Mouse (Mus musculus) embryonic facial prominence, embryonic 13.5 days (tissue): ENCODE results near the gene Tmprss5. TPM values are rescaled to one million over a fixed set of nuclear protein-coding genes. Genes with fewer than 3 reads are reported as not detected.

Experiments used
- ATAC-seq: fragments of 200-750 bp; cut with Nextera tagmentation; 2 replicates; pipeline ENCODE4 v1.8.0; 2017; ENCODE audit warnings: low read depth; ENCODE audit not compliant: insufficient number of reproducible peaks, insufficient read depth, low FRiP score, low TSS enrichment
- H3K27ac ChIP-seq: fragments of 300-500 bp; sonication (generic); 2 replicates; pipeline ENCODE4 v1.5.1; 2015; ENCODE audit warnings: moderate library complexity, mild to moderate bottlenecking, inconsistent platforms
- H3K27me3 ChIP-seq: fragments of 300-500 bp; sonication (generic); 2 replicates; pipeline ENCODE4 v1.6.1; 2015; ENCODE audit warnings: mild to moderate bottlenecking, inconsistent platforms
- H3K36me3 ChIP-seq: fragments of 300-500 bp; sonication (generic); 2 replicates; pipeline ENCODE4 v1.6.1; 2015; ENCODE audit warnings: mild to moderate bottlenecking, inconsistent platforms
- H3K4me1 ChIP-seq: fragments of 300-500 bp; sonication (generic); 2 replicates; pipeline ENCODE4 v1.6.1; 2015; ENCODE audit warnings: inconsistent platforms
- H3K4me2 ChIP-seq: fragments of 300-500 bp; sonication (generic); 2 replicates; pipeline ENCODE4 v1.6.1; 2015; ENCODE audit warnings: moderate library complexity, mild to moderate bottlenecking, inconsistent platforms
- H3K4me3 ChIP-seq: fragments of 300-500 bp; sonication (generic); 2 replicates; pipeline ENCODE4 v1.5.1; 2015; ENCODE audit warnings: mild to moderate bottlenecking, inconsistent platforms
- H3K9ac ChIP-seq: fragments of 300-500 bp; sonication (generic); 2 replicates; pipeline ENCODE4 v1.6.1; 2015; ENCODE audit warnings: mild to moderate bottlenecking, inconsistent platforms
- H3K9me3 ChIP-seq: fragments of 300-500 bp; sonication (generic); 2 replicates; pipeline ENCODE4 v1.6.1; 2016; ENCODE audit warnings: inconsistent platforms
- WGBS: fragments of 180-500 bp; shearing (Covaris S2); methylation state at CpG from one replicate; pipeline ENCODE4 v1.1.7; 2015; ENCODE audit warnings: mixed read lengths; 5-methylcytosine and 5-hydroxymethylcytosine counted together
- polyA plus RNA-seq: library from polyadenylated mRNA; unstranded; fragments of >200 nt; fragmentation: Nextera tagmentation; extraction: Ambion mirVana; gene quantifications from 2 replicates; pipeline ENCODE4 v1.2.1, GENCODE M21; 2015

Tmprss5 gene
- polyA plus RNA-seq, 1 experiment from 2014 or later = 0.62 TPM

GRCm38 (mm10) chr9:49110476-49111220 is 29.6 kb downstream of the Tmprss5 start:
- no peak overlapping the region for H3K4me3 ChIP-seq
- no peaks in the 10 kb centered on the region; the same call in 1 of the 2 replicates for H3K27me3 ChIP-seq
- H3K27ac ChIP-seq = no peak overlapping the region
- H3K4me2 ChIP-seq = no peak overlapping the region
- no peak overlapping the region for H3K9ac ChIP-seq
- WGBS = 41% methylated on average over 6 of the region's 6 CpGs
- peaks cover 7% of the 10 kb centered on the region for H3K4me1 ChIP-seq
- no peaks in the 10 kb centered on the region for H3K36me3 ChIP-seq
- ATAC-seq = no peak
- no peaks in the 10 kb centered on the region for H3K9me3 ChIP-seq

GRCm38 (mm10) chr9:49111296-49111695 is 30.2 kb downstream of the Tmprss5 start:
- ATAC-seq = no peak
- no peak overlapping the region for H3K27ac ChIP-seq
- H3K4me3 ChIP-seq = no peak overlapping the region
- H3K9ac ChIP-seq = no peak overlapping the region
- no peaks in the 10 kb centered on the region for H3K9me3 ChIP-seq
- peaks cover 7% of the 10 kb centered on the region for H3K4me1 ChIP-seq
- WGBS = 80% methylated on average over 5 of the region's 5 CpGs
- H3K4me2 ChIP-seq = no peak overlapping the region
- no peaks in the 10 kb centered on the region for H3K36me3 ChIP-seq
- H3K27me3 ChIP-seq = no peaks in the 10 kb centered on the region; the same call in 1 of the 2 replicates

GRCm38 (mm10) chr9:49118271-49118825 is 37.3 kb downstream of the Tmprss5 start:
- H3K27me3 ChIP-seq = no peaks in the 10 kb centered on the region; the same call in 1 of the 2 replicates
- no peaks in the 10 kb centered on the region for H3K9me3 ChIP-seq
- 23% methylated on average over 3 of the region's 3 CpGs for WGBS
- no peaks in the 10 kb centered on the region; the same call in 1 of the 2 replicates for H3K4me1 ChIP-seq
- ATAC-seq = no peak
- no peak overlapping the region for H3K9ac ChIP-seq
- H3K4me3 ChIP-seq = no peak overlapping the region
- H3K27ac ChIP-seq = no peak overlapping the region
- H3K4me2 ChIP-seq = no peak overlapping the region
- H3K36me3 ChIP-seq = no peaks in the 10 kb centered on the region

GRCm38 (mm10) chr9:49119759-49120158 is 38.7 kb downstream of the Tmprss5 start:
- no peaks in the 10 kb centered on the region; the same call in 1 of the 2 replicates for H3K4me1 ChIP-seq
- no peak for ATAC-seq
- no peaks in the 10 kb centered on the region for H3K27me3 ChIP-seq
- H3K9ac ChIP-seq = no peak overlapping the region
- H3K4me2 ChIP-seq = no peak overlapping the region
- no peaks in the 10 kb centered on the region for H3K36me3 ChIP-seq
- no peaks in the 10 kb centered on the region for H3K9me3 ChIP-seq
- H3K4me3 ChIP-seq = no peak overlapping the region
- 78% methylated on average over 4 of the region's 4 CpGs for WGBS
- H3K27ac ChIP-seq = no peak overlapping the region

- Histone ChIP-seq H3K4me3 (no peak overlapping the region), H3K36me3 (no peaks in the 10 kb centered on the region), H3K4me2 (no peak overlapping the region), H3K27ac (no peak overlapping the region), H3K9me3 (no peaks in the 10 kb centered on the region), H3K9ac (no peak overlapping the region), H3K4me1 (peaks cover 3% of the 10 kb centered on the region; the same call in 1 of the 2 replicates), H3K27me3 (no peaks in the 10 kb centered on the region)
- ATAC-seq = no peak
- WGBS = 57% methylated on average over 7 of the region's 7 CpGs
Measured at GRCm38 (mm10) chr9:49125706-49126105, 44.6 kb downstream of the Tmprss5 start.

GRCm38 (mm10) chr9:49130514-49131010 is 49.5 kb downstream of the Tmprss5 start:
- no peak overlapping the region for H3K9ac ChIP-seq
- peaks cover 7% of the 10 kb centered on the region for H3K4me1 ChIP-seq
- H3K27ac ChIP-seq = no peak overlapping the region
- WGBS = 55% methylated on average over 5 of the region's 5 CpGs
- no peak overlapping the region for H3K4me3 ChIP-seq
- no peak overlapping the region for H3K4me2 ChIP-seq
- H3K27me3 ChIP-seq = no peaks in the 10 kb centered on the region
- no peak for ATAC-seq
- no peaks in the 10 kb centered on the region for H3K36me3 ChIP-seq
- H3K9me3 ChIP-seq = no peaks in the 10 kb centered on the region

- WGBS = 67% methylated on average over 3 of the region's 3 CpGs
- no peak for ATAC-seq
- H3K4me1 ChIP-seq = no peaks in the 10 kb centered on the region
- H3K9me3 ChIP-seq = no peaks in the 10 kb centered on the region
- no peak overlapping the region for H3K4me3 ChIP-seq
- H3K27me3 ChIP-seq = no peaks in the 10 kb centered on the region
- H3K27ac ChIP-seq = no peak overlapping the region
- H3K36me3 ChIP-seq = no peaks in the 10 kb centered on the region
- no peak overlapping the region for H3K9ac ChIP-seq
- H3K4me2 ChIP-seq = no peak overlapping the region
Measured at GRCm38 (mm10) chr9:49143841-49144240, 62.8 kb downstream of the Tmprss5 start.

- Histone ChIP-seq H3K4me1 (no peaks in the 10 kb centered on the region), H3K27me3 (no peaks in the 10 kb centered on the region), H3K4me2 (no peak overlapping the region), H3K36me3 (no peaks in the 10 kb centered on the region), H3K27ac (no peak overlapping the region), H3K9ac (no peak overlapping the region), H3K4me3 (no peak overlapping the region), H3K9me3 (no peaks in the 10 kb centered on the region)
- no peak for ATAC-seq
- 78% methylated on average over 8 of the region's 8 CpGs for WGBS
Measured at GRCm38 (mm10) chr9:49145776-49146175, 64.7 kb downstream of the Tmprss5 start.

GRCm38 (mm10) chr9:49147031-49147430 is 66.0 kb downstream of the Tmprss5 start:
- WGBS = 61% methylated on average over 3 of the region's 3 CpGs
- no peaks in the 10 kb centered on the region for H3K36me3 ChIP-seq
- no peak overlapping the region for H3K9ac ChIP-seq
- ATAC-seq = no peak
- no peaks in the 10 kb centered on the region for H3K27me3 ChIP-seq
- no peak overlapping the region for H3K4me2 ChIP-seq
- H3K27ac ChIP-seq = no peak overlapping the region
- H3K4me1 ChIP-seq = no peaks in the 10 kb centered on the region
- H3K4me3 ChIP-seq = no peak overlapping the region
- H3K9me3 ChIP-seq = no peaks in the 10 kb centered on the region

Other genes starting within 250 kb of the Tmprss5 start
- gene Zbtb16, start 245.0 kb upstream of the Tmprss5 start, polyA plus RNA-seq = 1.9 and 2.2 TPM in 2 replicates
- gene Htr3a, start 170.2 kb upstream of the Tmprss5 start, polyA plus RNA-seq = 1.2 and 1.5 TPM in 2 replicates
- 0.08 and 0.28 TPM in 2 replicates for gene Htr3b, start 116.3 kb upstream of the Tmprss5 start, polyA plus RNA-seq
- gene Usp28, start 95.9 kb upstream of the Tmprss5 start, polyA plus RNA-seq = 35.4 and 35.8 TPM in 2 replicates
- 46.7 and 47.0 TPM in 2 replicates for gene Zw10, start 25.6 kb upstream of the Tmprss5 start, polyA plus RNA-seq
- not detected in 2 replicates for gene Gm4894, start 169.3 kb downstream of the Tmprss5 start, polyA plus RNA-seq